Mouse (Mus musculus): ENCODE data around the gene Apol6.

GRCm38 (mm10) chr15:77086488-77086887, 42.0 kb downstream of the Apol6 start:
- TF ChIP-seq CTCF (IDR thresholded peaks at IDR 0.05; ENCODE audit: borderline replicate concordance, control insufficient read depth, extremely low read depth, insufficient read depth, low read length, poor library complexity) (no peak), POLR2A (IDR thresholded peaks at IDR 0.05; ENCODE audit: control insufficient read depth, extremely low read depth, insufficient read depth, low read length, poor library complexity) (no peak)

All from thymus, adult 2 months (tissue).